Mouse (Mus musculus): ENCODE measurements around the gene Fmnl2. TPM values are rescaled to one million over a fixed set of nuclear protein-coding genes. Genes with fewer than 3 reads are reported as not detected.

The Fmnl2 gene
- polyA plus RNA-seq, 1 experiment, result 2.8 TPM

DNA sequence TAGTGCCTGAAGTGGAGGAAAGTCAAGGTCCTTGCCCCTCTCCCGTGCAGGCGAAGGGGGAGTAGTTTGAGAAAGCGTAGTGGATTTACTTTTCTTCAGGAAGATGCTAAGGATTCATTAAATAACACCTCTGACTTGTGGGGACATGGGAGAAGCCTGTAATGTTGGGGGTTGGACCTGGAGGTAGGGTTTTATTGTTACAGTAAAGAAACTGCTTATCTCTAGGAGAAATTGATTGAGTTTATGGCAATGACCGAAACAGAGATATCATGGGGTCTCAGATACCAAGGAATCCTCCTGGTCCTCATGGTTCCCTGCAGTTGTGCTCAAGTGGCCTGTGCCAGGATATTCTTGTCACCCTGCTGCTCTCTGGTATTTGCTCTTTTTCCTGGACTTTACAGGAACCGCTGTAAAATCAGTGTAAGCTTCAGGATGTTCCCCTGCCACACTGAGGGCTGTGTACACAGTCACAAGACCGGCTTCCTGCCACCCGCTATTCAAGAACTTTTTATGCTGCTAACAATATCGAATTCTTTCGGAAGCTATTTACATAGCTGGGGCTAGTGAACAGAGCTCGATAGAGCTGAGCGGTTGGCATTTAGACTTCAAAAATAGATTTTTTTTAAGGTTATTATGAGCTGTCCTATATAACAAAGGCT is 130.1 kb downstream of the Fmnl2 start:
- Histone ChIP-seq H3K4me3 (no peak overlapping the region), H3K36me3 (ENCODE audit: control insufficient read depth, insufficient read depth) (no peaks in the 10 kb centered on the region), H3K4me2 (ENCODE audit: low read depth) (no peak overlapping the region), H3ac (ENCODE audit: control insufficient read depth, insufficient read length) (no peak overlapping the region), H3K79me2 (ENCODE audit: control insufficient read depth, insufficient read depth) (no peaks in the 10 kb centered on the region), H3K27me3 (ENCODE audit: control insufficient read depth, insufficient read depth, insufficient read length) (no peaks in the 10 kb centered on the region)
- no peak for TF ChIP-seq POLR2AphosphoS2 (IDR thresholded peaks at IDR 0.05; ENCODE audit: insufficient read length, low read depth)
- no peak for TF ChIP-seq USF1 (IDR thresholded peaks at IDR 0.05; ENCODE audit: low read depth)
- TF ChIP-seq MYOD1 (IDR thresholded peaks at IDR 0.05; ENCODE audit: control insufficient read depth in 1 of 3, insufficient read length in 2 of 3, low read depth in 2 of 3), result no peak
- no peak for TF ChIP-seq E2F4 (IDR thresholded peaks at IDR 0.05; ENCODE audit: insufficient read depth)
- TF ChIP-seq TCF3 (IDR thresholded peaks at IDR 0.05; ENCODE audit: insufficient read length, low read depth), result no peak
- TF ChIP-seq SRF (IDR thresholded peaks at IDR 0.05; ENCODE audit: control insufficient read depth, insufficient read length, low read depth), result no peak
- TF ChIP-seq TCF12 (IDR thresholded peaks at IDR 0.05; ENCODE audit: insufficient read depth, poor library complexity, severe bottlenecking), result no peak
- TF ChIP-seq POLR2A (IDR thresholded peaks at IDR 0.05; ENCODE audit: insufficient read length, low read depth), result no peak
- TF ChIP-seq MYOG (IDR thresholded peaks at IDR 0.05; ENCODE audit: control insufficient read depth in 1 of 3, insufficient read depth in 1 of 3, insufficient read length in 2 of 3, low read depth in 2 of 3), result no peak

- Histone ChIP-seq H3K79me2 (ENCODE audit: control insufficient read depth, insufficient read depth) (no peaks in the 10 kb centered on the region), H3K27me3 (ENCODE audit: control insufficient read depth, insufficient read depth, insufficient read length) (no peaks in the 10 kb centered on the region), H3K36me3 (ENCODE audit: control insufficient read depth, insufficient read depth) (no peaks in the 10 kb centered on the region), H3K4me3 (no peak overlapping the region), H3ac (ENCODE audit: control insufficient read depth, insufficient read length) (no peak overlapping the region), H3K4me2 (ENCODE audit: low read depth) (no peak overlapping the region)
- TF ChIP-seq TCF3 (IDR thresholded peaks at IDR 0.05; ENCODE audit: insufficient read length, low read depth), result no peak
Measured at GRCm38 (mm10) chr2:52989316-52989715, 131.7 kb downstream of the Fmnl2 start.

- no peak overlapping the region for H3ac ChIP-seq (ENCODE audit: control insufficient read depth, insufficient read length)
- no peaks in the 10 kb centered on the region for H3K36me3 ChIP-seq (ENCODE audit: control insufficient read depth, insufficient read depth)
- no peaks in the 10 kb centered on the region for H3K27me3 ChIP-seq (ENCODE audit: control insufficient read depth, insufficient read depth, insufficient read length)
- no peak for TF ChIP-seq SRF (IDR thresholded peaks at IDR 0.05; ENCODE audit: control insufficient read depth, insufficient read length, low read depth)
- H3K4me3 ChIP-seq, result no peak overlapping the region
- no peak overlapping the region for H3K4me2 ChIP-seq (ENCODE audit: low read depth)
- no peaks in the 10 kb centered on the region for H3K79me2 ChIP-seq (ENCODE audit: control insufficient read depth, insufficient read depth)
Measured at GRCm38 (mm10) chr2:52990874-52991687, 133.4 kb downstream of the Fmnl2 start.

DNA sequence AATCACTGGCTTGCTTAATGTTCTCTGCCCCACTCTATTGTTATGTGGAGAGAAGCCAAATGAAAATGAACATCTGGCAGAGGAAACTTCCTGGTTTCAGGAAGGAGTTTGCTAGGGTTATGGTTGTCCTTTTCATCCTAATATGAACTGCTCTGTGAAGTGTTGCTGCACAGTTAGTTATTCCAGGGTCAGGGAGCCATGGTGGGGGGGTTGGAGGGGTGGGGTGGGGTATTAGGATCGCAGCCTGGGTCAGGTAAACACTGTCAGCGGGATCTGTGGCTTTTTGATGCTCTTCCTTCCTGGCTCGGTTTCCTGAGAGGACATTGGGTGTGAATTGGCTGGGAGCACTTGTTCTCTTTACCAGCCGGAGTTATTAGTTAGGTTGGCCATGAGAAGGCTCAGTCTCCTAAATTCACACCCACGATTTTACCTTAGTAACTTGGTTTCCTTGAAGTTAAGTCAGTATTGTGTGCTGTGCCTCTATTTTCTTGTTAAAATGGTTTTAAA is 134.1 kb downstream of the Fmnl2 start:
- no peak overlapping the region for H3ac ChIP-seq (ENCODE audit: control insufficient read depth, insufficient read length)
- no peaks in the 10 kb centered on the region for H3K79me2 ChIP-seq (ENCODE audit: control insufficient read depth, insufficient read depth)
- H3K36me3 ChIP-seq (ENCODE audit: control insufficient read depth, insufficient read depth), result no peaks in the 10 kb centered on the region
- H3K27me3 ChIP-seq (ENCODE audit: control insufficient read depth, insufficient read depth, insufficient read length), result no peaks in the 10 kb centered on the region
- no peak overlapping the region for H3K4me3 ChIP-seq
- TF ChIP-seq CEBPB (IDR thresholded peaks at IDR 0.05; ENCODE audit: insufficient read depth, poor library complexity, severe bottlenecking) (no peak), POLR2A (IDR thresholded peaks at IDR 0.05; ENCODE audit: insufficient read length, low read depth) (no peak), POLR2AphosphoS2 (IDR thresholded peaks at IDR 0.05; ENCODE audit: insufficient read length, low read depth) (no peak), MAX (IDR thresholded peaks at IDR 0.05; ENCODE audit: low read depth) (no peak), E2F4 (IDR thresholded peaks at IDR 0.05; ENCODE audit: insufficient read depth) (no peak), MYOD1 (IDR thresholded peaks at IDR 0.05; ENCODE audit: control insufficient read depth in 1 of 3, insufficient read length in 2 of 3, low read depth in 2 of 3) (no peak), REST (IDR thresholded peaks at IDR 0.05; ENCODE audit: insufficient read depth, insufficient read length) (no peak), SRF (IDR thresholded peaks at IDR 0.05; ENCODE audit: control insufficient read depth, insufficient read length, low read depth) (no peak), TCF3 (IDR thresholded peaks at IDR 0.05; ENCODE audit: insufficient read length, low read depth) (no peak), MYOG (IDR thresholded peaks at IDR 0.05; ENCODE audit: control insufficient read depth in 1 of 3, insufficient read depth in 1 of 3, insufficient read length in 2 of 3, low read depth in 2 of 3) (no peak), USF1 (IDR thresholded peaks at IDR 0.05; ENCODE audit: low read depth) (no peak), TCF12 (IDR thresholded peaks at IDR 0.05; ENCODE audit: insufficient read depth, poor library complexity, severe bottlenecking) (no peak)
- no peak overlapping the region for H3K4me2 ChIP-seq (ENCODE audit: low read depth)

- TF ChIP-seq TCF3 (IDR thresholded peaks at IDR 0.05; ENCODE audit: insufficient read length, low read depth), result no peak
- no peak for TF ChIP-seq MYOD1 (IDR thresholded peaks at IDR 0.05; ENCODE audit: control insufficient read depth in 1 of 3, insufficient read length in 2 of 3, low read depth in 2 of 3)
- TF ChIP-seq SRF (IDR thresholded peaks at IDR 0.05; ENCODE audit: control insufficient read depth, insufficient read length, low read depth), result no peak
- TF ChIP-seq REST (IDR thresholded peaks at IDR 0.05; ENCODE audit: insufficient read depth, insufficient read length), result no peak
- TF ChIP-seq MAX (IDR thresholded peaks at IDR 0.05; ENCODE audit: low read depth), result no peak
- Histone ChIP-seq H3K36me3 (ENCODE audit: control insufficient read depth, insufficient read depth) (no peaks in the 10 kb centered on the region), H3K4me2 (ENCODE audit: low read depth) (no peak overlapping the region), H3K4me3 (no peak overlapping the region), H3K27me3 (ENCODE audit: control insufficient read depth, insufficient read depth, insufficient read length) (no peaks in the 10 kb centered on the region), H3K79me2 (ENCODE audit: control insufficient read depth, insufficient read depth) (no peaks in the 10 kb centered on the region), H3ac (ENCODE audit: control insufficient read depth, insufficient read length) (no peak overlapping the region)
Measured at GRCm38 (mm10) chr2:52993241-52993640, 135.6 kb downstream of the Fmnl2 start.

Measured in myocyte (in vitro differentiated cells).